Mouse (Mus musculus) layer of hippocampus, adult 2 months (tissue): ENCODE results near the gene Sema3b. TPM values are rescaled to one million over a fixed set of nuclear protein-coding genes. Genes with fewer than 3 reads are reported as not detected.

Experiments
- DNase-seq, 2 experiments: peaks; one replicate each; pipeline ENCODE4 v3.0.0; 2022; ENCODE audit warnings: low spot score in 2 of 2
- H3K27ac ChIP-seq: fragments of 200-600 bp; 2 replicates; pipeline ENCODE4 v1.8.1; 2022
- H3K4me3 ChIP-seq: fragments of 200-600 bp; 2 replicates; pipeline ENCODE4 v1.8.1; 2022; ENCODE audit warnings: mild to moderate bottlenecking
- CTCF ChIP-seq: fragments of 200-600 bp; conservative IDR thresholded peaks from 2 replicates; pipeline ENCODE4 v1.8.1; 2022; ENCODE audit warnings: antibody characterized with exemption, mild to moderate bottlenecking, moderate library complexity
- long read RNA-seq, 2 experiments: library from polyadenylated mRNA; stranded (forward); transcript quantifications; one replicate each; pipeline ENCODE4 v2.0.0; 2021; ENCODE audit warnings: borderline mapping rate in 2 of 2
- total RNA-seq, 2 experiments: library from RNA; stranded (reverse); gene quantifications; 2 replicates each; pipeline ENCODE4 v1.2.3; 2021

The Sema3b gene
- total RNA-seq, result 1 to 10 TPM; 1.9 to 2.2 TPM
- long read RNA-seq, experiment 1, partial matches to known transcripts, result 0 of 2 reads
- long read RNA-seq, experiment 1, other reads (novel, unspliced or antisense), result 1 of 2 reads
- long read RNA-seq, experiment 2, partial matches to known transcripts, result 0 of 3 reads
- long read RNA-seq, experiment 2, other reads (novel, unspliced or antisense), result 2 of 3 reads

GRCm38 (mm10) chr9:107608741-107609432 lies at the start of gene Sema3b:
Gene Sema3b (minus strand): TSS chr9:107609229.
- no peak for TF ChIP-seq CTCF
- no peak within 1 kb of the TSS for H3K4me3 ChIP-seq

GRCm38 (mm10) chr9:107658096-107658495 lies 49.1 kb upstream of the Sema3b start:
- Histone ChIP-seq H3K27ac (no peak overlapping the region), H3K4me3 (no peak overlapping the region)
- DNase-seq, result no peak
- no peak for TF ChIP-seq CTCF

More at GRCm38 (mm10) chr9:107608741-107609432, at the start of gene Sema3b:
- DNase-seq, result no peak
- H3K27ac ChIP-seq, result no peak within 1 kb of the TSS

DNA sequence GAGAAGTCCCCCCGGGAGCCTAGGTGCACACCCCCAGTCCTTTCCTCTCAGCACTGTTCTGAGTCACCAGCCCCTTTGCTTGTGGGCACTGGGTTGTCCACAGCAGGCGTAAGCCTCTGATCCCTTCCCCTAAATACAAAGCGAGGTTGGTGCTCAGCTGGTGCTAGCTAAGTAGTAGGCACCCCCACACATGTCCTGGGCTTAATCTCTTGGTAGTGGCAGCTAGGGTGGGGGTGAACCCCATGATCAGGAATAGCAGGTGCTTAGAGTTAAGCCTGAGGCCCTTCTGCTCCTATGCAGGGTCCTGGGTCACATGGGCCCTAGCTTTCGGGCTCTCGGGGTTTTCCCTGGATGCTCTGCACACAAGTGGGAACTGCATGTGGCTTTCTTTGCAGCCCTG lies 48.1 kb upstream of the Sema3b start:
- H3K4me3 ChIP-seq, result no peak overlapping the region
- no peak overlapping the region for H3K27ac ChIP-seq
- no peak for TF ChIP-seq CTCF
- no peak for DNase-seq

GRCm38 (mm10) chr9:107654585-107654984 lies 45.6 kb upstream of the Sema3b start:
- no peak for TF ChIP-seq CTCF

DNA sequence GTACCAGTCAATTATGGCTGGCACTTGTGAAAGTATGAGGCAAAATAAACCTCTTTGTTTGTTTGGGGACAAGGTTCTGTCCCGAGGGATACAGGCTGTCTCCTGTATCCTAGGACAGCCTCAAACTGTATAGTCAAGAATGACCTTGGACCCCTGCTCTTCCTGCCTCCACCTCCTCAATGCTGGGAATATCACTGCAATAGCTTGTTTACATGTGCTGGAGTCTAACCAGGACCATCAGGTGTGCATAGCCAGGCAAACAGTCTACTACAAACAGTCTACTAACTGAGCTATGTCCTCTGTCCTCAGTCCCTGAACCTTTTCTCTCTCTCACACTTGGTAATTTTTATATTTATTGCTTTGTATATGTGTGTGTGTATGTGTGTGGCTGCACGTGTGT lies 44.4 kb upstream of the Sema3b start:
- no peak for DNase-seq
- Histone ChIP-seq H3K4me3 (no peak overlapping the region), H3K27ac (no peak overlapping the region)
- no peak for TF ChIP-seq CTCF

More at GRCm38 (mm10) chr9:107654585-107654984, 45.6 kb upstream of the Sema3b start:
- no peak overlapping the region for H3K4me3 ChIP-seq
- DNase-seq, result no peak
- H3K27ac ChIP-seq, result no peak overlapping the region

DNA sequence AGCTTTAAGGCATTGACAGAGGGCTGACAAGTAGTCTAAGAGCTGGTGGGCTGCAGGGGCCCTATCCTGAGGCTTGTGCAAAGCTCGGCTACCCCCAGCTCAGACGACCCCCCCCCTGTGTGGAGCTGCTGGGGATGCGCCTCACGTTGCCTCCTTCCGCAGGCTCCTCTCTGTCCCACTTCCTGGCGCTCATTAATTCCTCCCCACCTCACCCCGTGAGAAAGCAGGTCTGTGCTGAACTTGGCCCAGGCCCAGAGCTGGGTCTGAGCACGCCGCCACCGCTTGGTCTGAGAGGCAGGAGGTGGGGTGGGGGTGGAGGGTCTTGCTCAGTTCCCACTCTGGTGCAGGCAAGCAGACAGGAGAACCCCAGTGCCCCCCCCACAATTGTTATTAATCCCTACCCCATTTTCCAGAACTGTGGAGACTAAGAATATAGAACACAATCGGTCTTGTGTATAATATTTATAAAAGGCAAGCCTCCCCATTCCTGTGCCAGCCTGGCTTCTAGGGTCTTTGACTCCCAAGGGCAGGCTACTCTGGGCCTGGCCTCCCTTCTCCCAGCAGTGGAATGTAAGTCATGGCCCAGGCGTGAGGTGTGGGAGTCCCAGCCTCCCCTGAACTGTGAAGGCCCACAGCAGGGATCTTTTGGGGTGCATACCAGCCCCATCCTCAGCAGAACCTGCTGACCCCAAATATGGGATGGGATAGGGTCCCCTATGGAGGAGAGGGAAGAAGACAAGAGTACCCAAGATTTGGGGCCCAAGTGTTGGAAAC lies 41.9 kb upstream of the Sema3b start:
- DNase-seq, result no peak
- no peak overlapping the region for H3K4me3 ChIP-seq
- TF ChIP-seq CTCF, result no peak
- peak overlapping the region; percentile 66 for H3K27ac ChIP-seq

- TF ChIP-seq CTCF, result no peak
- H3K27ac ChIP-seq, result peak overlapping the region; percentile 66
- no peak overlapping the region for H3K4me3 ChIP-seq
- peak; percentile 32 to 70 for DNase-seq
Observed at GRCm38 (mm10) chr9:107650225-107650624, 41.2 kb upstream of the Sema3b start.

GRCm38 (mm10) chr9:107648767-107649166 lies 39.7 kb upstream of the Sema3b start:
- no peak for TF ChIP-seq CTCF
- Histone ChIP-seq H3K4me3 (no peak overlapping the region), H3K27ac (no peak overlapping the region)
- no peak for DNase-seq

GRCm38 (mm10) chr9:107646975-107647374 lies 37.9 kb upstream of the Sema3b start:
- Histone ChIP-seq H3K27ac (no peak overlapping the region), H3K4me3 (no peak overlapping the region)
- peak; percentile 60 for TF ChIP-seq CTCF
- no peak for DNase-seq

DNA sequence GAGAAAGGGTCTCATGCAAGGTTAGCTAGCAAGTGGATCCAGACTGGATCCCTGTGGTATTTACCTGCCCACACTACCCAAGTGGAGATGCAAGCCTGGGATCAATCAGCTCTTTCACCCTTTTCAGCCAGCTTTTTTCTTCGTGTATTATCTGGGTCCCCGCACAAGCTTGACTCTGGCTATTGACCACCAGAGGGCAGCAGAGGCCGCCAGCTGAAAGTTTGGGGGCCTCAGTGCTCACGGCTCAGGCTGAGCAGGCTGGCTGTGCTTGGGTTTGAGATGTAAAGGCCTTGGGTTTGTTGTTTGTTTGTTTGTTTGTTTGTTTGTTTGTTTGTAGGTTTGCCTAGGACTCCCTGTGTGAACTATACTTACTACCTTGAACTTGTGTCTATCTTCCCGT lies 36.5 kb upstream of the Sema3b start:
- H3K4me3 ChIP-seq, result no peak overlapping the region
- DNase-seq, result peak; percentile 64 to 89
- H3K27ac ChIP-seq, result no peak overlapping the region
- TF ChIP-seq CTCF, result peak; percentile 96

DNA sequence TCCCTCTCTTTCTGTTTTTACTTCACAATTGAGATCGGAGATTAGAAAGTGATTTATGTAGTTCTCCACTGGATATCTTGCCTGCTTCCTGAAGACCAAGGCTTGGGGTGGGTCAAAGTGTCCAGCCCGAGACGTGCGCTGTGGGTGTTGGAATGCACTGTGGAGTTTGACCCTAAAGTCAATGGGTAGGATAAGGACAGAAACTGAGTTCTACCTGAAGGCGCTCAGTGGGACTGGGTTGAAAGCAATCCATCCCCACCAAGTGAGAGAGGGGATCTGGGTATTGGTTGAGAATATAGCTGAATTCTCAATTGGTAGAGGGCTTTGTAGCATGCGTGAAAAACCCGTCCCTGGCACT lies 36.1 kb upstream of the Sema3b start:
- TF ChIP-seq CTCF, result no peak
- H3K4me3 ChIP-seq, result no peak overlapping the region
- H3K27ac ChIP-seq, result peak overlapping the region; percentile 87; the same call in 1 of the 2 replicates
- DNase-seq, result no peak

- H3K4me3 ChIP-seq, result peak overlapping the region; percentile 59
- peak overlapping the region; percentile 87 for H3K27ac ChIP-seq
- DNase-seq, result peak; percentile 88 to 96
- peak; percentile 100 for TF ChIP-seq CTCF
Observed at GRCm38 (mm10) chr9:107644495-107645152, 35.6 kb upstream of the Sema3b start.
